Mouse (Mus musculus) G1E (cell line): ENCODE measurements around the gene Calm4.

ENCODE experiments used
- CTCF ChIP-seq: IDR thresholded peaks from 2 replicates; pipeline ENCODE4 v1.5.1; 2012; ENCODE audit warnings: low read depth, low read length, inconsistent platforms, mixed read lengths
- TAL1 ChIP-seq: conservative IDR thresholded peaks from 2 replicates; pipeline ENCODE4 v1.6.1; 2012; ENCODE audit warnings: low read depth, low read length, inconsistent platforms, mixed read lengths

GRCm38 (mm10) chr13:3866355-3867052 is 28.9 kb downstream of the Calm4 start:
- TF ChIP-seq CTCF, result no peak
- TF ChIP-seq TAL1, result no peak
